Mouse (Mus musculus) c-Kit-positive CD71-negative TER-119-negative erythroid progenitor cells, embryonic 14.5 days (primary cell): ENCODE results near the gene Abca1.

Source experiments
- DNase-seq: peaks from one replicate; pipeline ENCODE4 v3.0.0-alpha.2; 2013; ENCODE audit warnings: low read depth

Gene Abca1

GRCm38 (mm10) chr4:53149644-53150043 is 10.1 kb downstream of the Abca1 start:
- DNase-seq: no peak

GRCm38 (mm10) chr4:53148817-53149216 is 10.9 kb downstream of the Abca1 start:
- DNase-seq: no peak

GRCm38 (mm10) chr4:53147454-53147853 is 12.2 kb downstream of the Abca1 start:
- DNase-seq: no peak

GRCm38 (mm10) chr4:53147046-53147445 is 12.6 kb downstream of the Abca1 start:
- DNase-seq: no peak

DNA sequence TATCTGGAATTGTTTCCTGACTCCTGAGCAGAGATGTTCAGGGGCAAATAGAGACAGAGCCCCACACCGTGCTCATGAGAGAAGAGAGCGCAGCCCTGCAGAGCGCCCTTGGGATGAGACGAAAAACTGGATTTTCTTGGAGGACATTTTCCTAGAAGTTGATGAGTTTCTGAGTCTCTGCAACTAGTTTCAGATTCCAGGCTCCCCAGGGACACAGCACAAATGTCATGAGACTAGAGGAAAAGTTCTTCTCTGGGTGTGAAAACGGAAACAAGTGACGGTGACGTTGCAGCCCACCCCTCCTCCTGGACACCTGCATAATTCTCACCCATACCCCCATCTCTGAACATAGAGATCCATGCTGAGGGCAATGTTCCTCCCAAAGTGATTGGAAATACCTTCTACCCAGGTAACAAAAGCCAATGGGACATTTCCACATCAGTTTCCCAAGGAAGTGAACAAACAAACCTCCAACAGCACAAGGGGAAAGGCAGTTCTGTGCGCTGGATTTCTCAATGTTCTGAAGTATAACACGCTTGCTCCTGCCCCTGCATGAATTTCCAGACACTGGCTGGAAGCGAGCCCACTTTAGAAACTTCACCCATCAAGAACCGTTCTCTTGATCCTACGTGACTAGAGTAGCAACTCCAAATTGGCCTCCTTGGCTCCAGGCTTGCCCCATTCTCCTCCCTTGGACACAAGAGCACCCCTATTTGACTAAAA is 13.3 kb downstream of the Abca1 start:
- no peak for DNase-seq

DNA sequence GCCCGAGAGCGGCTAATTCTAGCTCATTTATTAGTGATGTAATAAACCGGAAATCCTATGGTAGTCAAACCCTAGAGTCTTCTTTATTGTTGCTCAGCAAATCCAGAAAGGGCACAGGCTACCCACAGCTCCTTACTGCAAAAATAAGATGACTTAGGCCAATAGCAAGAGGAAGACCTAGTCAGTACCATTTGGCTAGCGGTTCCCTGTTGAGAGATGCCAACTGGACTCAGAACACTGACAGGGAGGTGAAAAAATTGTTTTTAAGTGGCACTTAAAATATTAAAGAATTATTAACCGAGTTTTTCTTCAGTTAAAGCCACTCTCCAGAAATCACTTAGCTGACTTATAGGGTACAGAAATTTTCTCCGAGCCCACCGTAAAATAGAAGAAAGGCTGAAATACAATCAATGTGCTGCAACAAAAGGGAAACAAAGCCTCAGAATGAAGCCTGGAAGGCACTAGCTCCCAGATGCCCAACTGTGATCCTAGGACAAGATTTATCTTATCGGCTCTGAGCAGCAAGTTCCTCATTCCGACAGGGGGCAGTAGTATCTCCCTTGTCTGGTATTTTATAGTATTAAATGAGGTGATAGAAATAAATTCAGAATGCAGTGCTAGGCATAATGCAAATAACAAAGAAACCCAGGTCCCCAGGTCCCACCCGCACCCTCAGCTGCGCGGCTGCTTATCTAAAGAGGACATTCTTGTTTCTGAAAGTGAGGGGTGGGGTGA is 14.1 kb downstream of the Abca1 start:
- DNase-seq: no peak

DNA sequence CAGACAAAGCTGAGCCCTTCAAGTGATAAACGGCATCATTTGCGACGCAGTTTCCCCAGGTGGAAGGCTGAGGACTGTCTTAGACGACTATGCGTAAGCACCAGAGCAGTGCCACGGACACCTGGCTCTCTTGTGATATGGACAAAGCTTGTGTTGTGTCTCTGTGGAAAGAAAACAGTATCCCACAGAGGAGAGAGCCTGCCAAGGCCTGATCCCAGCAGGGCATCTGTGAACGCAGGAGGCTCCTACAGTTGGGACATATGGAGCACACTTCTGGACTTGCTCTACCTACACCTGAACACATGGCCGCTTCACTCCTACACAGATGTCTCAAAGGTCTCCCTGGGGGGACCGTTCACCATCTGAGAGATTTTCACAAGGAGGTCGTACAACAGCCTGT is 15.1 kb downstream of the Abca1 start:
- no peak for DNase-seq

GRCm38 (mm10) chr4:53144021-53144420 is 15.7 kb downstream of the Abca1 start:
- DNase-seq: no peak

DNA sequence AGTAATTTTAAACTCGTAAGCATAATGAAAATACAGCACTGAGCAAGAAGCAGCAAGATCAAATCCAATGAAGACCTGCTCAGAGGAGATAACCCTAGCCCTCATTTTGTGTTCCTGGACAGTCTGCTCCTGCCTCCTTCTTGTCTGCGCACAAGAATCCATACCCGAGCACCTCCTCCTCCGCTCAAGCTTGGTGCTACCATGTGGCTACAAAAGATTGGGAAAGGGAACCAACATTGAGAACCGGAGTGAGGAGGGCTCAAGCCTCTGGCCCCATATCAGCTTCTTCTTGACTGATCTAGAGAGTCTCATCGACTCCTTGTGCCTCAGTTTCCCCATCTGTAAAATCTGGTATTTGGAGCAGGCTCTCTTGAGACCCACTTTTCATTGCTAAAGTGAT is 19.0 kb downstream of the Abca1 start:
- no peak for DNase-seq

GRCm38 (mm10) chr4:53139495-53139894 is 20.2 kb downstream of the Abca1 start:
- no peak for DNase-seq

DNA sequence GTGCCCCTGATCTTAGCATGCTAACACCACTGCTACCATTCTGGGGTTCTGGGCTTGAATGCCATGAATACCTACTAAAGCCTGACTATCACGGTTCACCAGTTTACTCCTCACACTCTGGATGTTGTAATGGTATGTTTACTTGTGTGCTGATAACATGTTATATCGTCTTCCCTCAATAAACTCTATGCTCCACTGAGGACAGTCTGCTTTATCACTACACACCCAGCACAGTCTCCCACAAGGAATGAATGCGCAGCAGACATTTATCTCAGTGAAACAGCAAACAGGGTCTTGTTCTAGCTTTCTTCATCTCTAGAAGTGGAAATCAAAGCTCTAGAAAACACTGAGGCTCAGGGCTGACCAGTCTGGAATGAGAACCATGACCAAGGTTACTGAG is 20.7 kb downstream of the Abca1 start:
- DNase-seq: no peak

GRCm38 (mm10) chr4:53137087-53137486 is 22.6 kb downstream of the Abca1 start:
- no peak for DNase-seq

DNA sequence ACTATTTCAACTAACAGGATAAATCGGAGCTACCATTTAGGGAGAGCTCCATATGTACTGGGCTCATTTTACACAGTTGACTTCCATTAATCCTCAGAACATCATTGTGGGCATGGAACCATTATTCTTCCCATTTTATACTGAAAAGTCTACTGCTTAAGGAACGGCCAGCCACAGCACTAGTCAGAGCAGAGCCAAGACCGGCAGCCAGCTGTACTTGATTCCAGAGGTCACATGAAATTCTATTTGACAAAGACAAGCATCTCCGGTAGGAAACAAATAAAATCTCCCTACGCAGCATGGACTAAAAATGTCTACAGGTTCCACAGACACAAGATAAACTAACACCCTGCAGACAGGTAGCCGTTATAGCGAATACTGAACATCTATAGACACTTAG is 24.9 kb downstream of the Abca1 start:
- no peak for DNase-seq

- DNase-seq: no peak
Measured at GRCm38 (mm10) chr4:53133995-53134394, 25.7 kb downstream of the Abca1 start.

DNA sequence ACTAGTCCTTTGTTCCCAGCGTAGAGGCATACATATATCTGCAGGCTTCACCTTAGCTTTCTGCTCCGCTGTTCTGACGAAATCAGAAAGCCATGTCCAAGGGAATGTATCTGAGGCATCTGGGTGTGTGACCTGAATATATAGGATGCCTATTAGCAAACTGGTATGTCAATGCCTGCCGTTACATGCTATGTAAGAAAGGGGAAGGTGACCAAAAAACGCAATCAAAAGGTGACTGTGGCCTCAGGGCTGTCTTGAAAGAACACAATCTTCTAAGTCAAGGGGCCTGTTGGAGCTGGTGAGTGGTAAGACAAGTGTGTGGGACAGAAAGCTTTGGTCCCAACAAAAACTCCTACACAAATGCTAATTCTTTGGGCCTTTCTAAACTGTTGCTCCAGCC is 28.2 kb downstream of the Abca1 start:
- DNase-seq: no peak

- no peak for DNase-seq
Measured at GRCm38 (mm10) chr4:53130622-53131517, 28.8 kb downstream of the Abca1 start.

GRCm38 (mm10) chr4:53129716-53130301 is 29.9 kb downstream of the Abca1 start:
- DNase-seq: no peak

DNA sequence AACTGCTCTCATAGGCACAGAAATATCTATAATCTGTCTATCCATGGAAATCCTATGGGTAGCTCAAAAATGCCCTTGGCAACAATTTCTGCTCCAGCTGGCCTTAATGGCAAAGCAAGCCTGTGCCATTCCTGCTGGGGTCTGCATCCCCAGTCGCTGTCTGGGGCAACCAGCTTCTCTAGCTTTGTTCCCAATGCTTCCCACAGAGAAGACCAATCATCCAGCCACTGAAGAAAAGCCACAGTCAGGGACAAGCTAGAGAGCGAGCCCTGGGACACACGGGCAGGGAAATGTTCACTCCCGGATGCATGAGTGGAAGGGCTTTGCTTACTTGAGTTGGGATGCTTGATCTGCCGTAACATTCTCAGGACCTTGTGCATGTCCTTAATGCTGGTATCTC is 32.4 kb downstream of the Abca1 start:
- DNase-seq: no peak

GRCm38 (mm10) chr4:53126794-53127193 is 32.9 kb downstream of the Abca1 start:
- DNase-seq: no peak

- DNase-seq: no peak
Measured at GRCm38 (mm10) chr4:53124837-53125490, 34.7 kb downstream of the Abca1 start.

- no peak for DNase-seq
Measured at GRCm38 (mm10) chr4:53122310-53122709, 37.4 kb downstream of the Abca1 start.
